ENCODE assay signal across 8 mouse cellular contexts in the genomic region with DNA sequence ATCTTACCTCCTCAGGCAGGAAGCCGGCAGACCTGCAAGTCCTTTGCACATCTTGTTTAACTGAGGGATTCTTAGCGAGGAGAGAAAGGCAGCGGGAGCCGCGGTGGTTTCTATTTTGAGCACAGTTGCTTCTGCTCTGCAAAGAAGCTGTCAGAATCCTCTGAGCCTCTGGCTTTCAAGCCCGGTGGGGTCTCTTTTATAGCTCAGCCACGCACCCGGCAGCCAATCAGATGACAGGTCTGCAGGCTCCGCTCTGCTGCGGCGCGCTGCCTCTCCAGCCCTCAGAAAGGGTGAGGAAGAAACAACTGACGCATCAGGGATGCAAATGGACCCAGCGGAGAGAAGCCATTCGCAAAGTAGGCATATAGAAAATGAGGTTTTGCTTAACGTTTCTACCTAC. TPM values are rescaled to one million over a fixed set of nuclear protein-coding genes. Genes with fewer than 3 reads are reported as not detected.
DNase-seq lines count a peak whose midpoint lies in the region; ATAC-seq lines count a peak whose summit lies in the region.

A gene (minus strand): TSS at position 170 of the 400 bp plus-strand sequence.

- DNase-seq in kidney, postnatal 14 days, result peak; percentile 59
- peak; percentile 35 for DNase-seq in liver
- DNase-seq in neural tube, embryonic 11.5 days (ENCODE audit: low spot score), result peak; percentile 82
- DNase-seq in urinary bladder, postnatal 14 days (ENCODE audit: low spot score), result peak; percentile 38

- no peak for ATAC-seq in megakaryocyte, adult 5-6 weeks (ENCODE audit: poor library complexity, severe bottlenecking)
- ATAC-seq in forebrain, embryonic 13.5 days, result peak; percentile 98
- ATAC-seq in heart, embryonic 15.5 days (replicated peaks; ENCODE audit: insufficient number of reproducible peaks, insufficient read depth, low FRiP score, low read depth), result peak; percentile 85
- ATAC-seq in neural tube, embryonic 11.5 days (ENCODE audit: insufficient read depth, low FRiP score, low TSS enrichment), result peak; percentile 97

- H3K4me3 ChIP-seq in megakaryocyte, embryonic 14.5 days (replicated peaks), result peak within 1 kb of the TSS; percentile 46
- peak within 1 kb of the TSS; percentile 34 for H3K4me3 ChIP-seq in forebrain, embryonic 13.5 days
- peak within 1 kb of the TSS; percentile 44 for H3K4me3 ChIP-seq in heart, embryonic 15.5 days
- H3K4me3 ChIP-seq in neural tube, embryonic 11.5 days (ENCODE audit: low read depth, low read length), result peak within 1 kb of the TSS; percentile 31

- no peak within 1 kb of the TSS; the same call in 1 of the 2 replicates for H3K27ac ChIP-seq in forebrain, embryonic 13.5 days
- no peak within 1 kb of the TSS for H3K27ac ChIP-seq in heart, embryonic 15.5 days
- no peak within 1 kb of the TSS for H3K27ac ChIP-seq in neural tube, embryonic 11.5 days (ENCODE audit: low read depth, low read length)

- H3K36me3 ChIP-seq in megakaryocyte, embryonic 14.5 days (replicated peaks; ENCODE audit: low read length), result no peaks in the 10 kb centered on the region
- no peaks in the 10 kb centered on the region for H3K36me3 ChIP-seq in forebrain, embryonic 13.5 days (ENCODE audit: poor library complexity, severe bottlenecking)
- no peaks in the 10 kb centered on the region for H3K36me3 ChIP-seq in heart, embryonic 15.5 days
- no peaks in the 10 kb centered on the region for H3K36me3 ChIP-seq in neural tube, embryonic 11.5 days (ENCODE audit: control insufficient read depth, insufficient read depth, low read length)

- under 1% methylated on average over 16 of the region's 16 CpGs for WGBS in forebrain, embryonic 13.5 days
- WGBS in heart, embryonic 15.5 days, result 0% methylated on average over 16 of the region's 16 CpGs
- under 1% methylated on average over 16 of the region's 16 CpGs for WGBS in neural tube, embryonic 11.5 days

- H3K9ac ChIP-seq in forebrain, embryonic 13.5 days, result peak within 1 kb of the TSS; percentile 31
- peak within 1 kb of the TSS; percentile 19; the same call in 1 of the 2 replicates for H3K9ac ChIP-seq in heart, embryonic 15.5 days
- peak within 1 kb of the TSS; percentile 29 for H3K9ac ChIP-seq in neural tube, embryonic 11.5 days (ENCODE audit: low read length)

- peaks cover 10% of the 10 kb centered on the region for H3K27me3 ChIP-seq in megakaryocyte, embryonic 14.5 days (replicated peaks)
- H3K27me3 ChIP-seq in forebrain, embryonic 13.5 days, result peaks cover 7% of the 10 kb centered on the region; the same call in 1 of the 2 replicates
- H3K27me3 ChIP-seq in heart, embryonic 15.5 days, result peaks cover 26% of the 10 kb centered on the region; the same call in 1 of the 2 replicates
- 0 out of 2 replicates have a peak, but pooled peaks cover 2% of the 10 kb centered on the region for H3K27me3 ChIP-seq in neural tube, embryonic 11.5 days (ENCODE audit: control insufficient read depth, insufficient read depth, low read length)

- peaks cover 3% of the 10 kb centered on the region for H3K9me3 ChIP-seq in megakaryocyte, embryonic 14.5 days
- H3K9me3 ChIP-seq in forebrain, embryonic 13.5 days (replicated peaks), result no peaks in the 10 kb centered on the region
- no peaks in the 10 kb centered on the region for H3K9me3 ChIP-seq in heart, embryonic 15.5 days (replicated peaks)
- H3K9me3 ChIP-seq in neural tube, embryonic 11.5 days (ENCODE audit: control insufficient read depth, low read length), result no peaks in the 10 kb centered on the region

- 0 out of 2 replicates have a peak, but pooled peaks cover 3% of the 10 kb centered on the region for H3K4me1 ChIP-seq in megakaryocyte, embryonic 14.5 days
- H3K4me1 ChIP-seq in forebrain, embryonic 13.5 days, result peaks cover 10% of the 10 kb centered on the region; the same call in 1 of the 2 replicates
- H3K4me1 ChIP-seq in heart, embryonic 15.5 days (replicated peaks), result peaks cover 7% of the 10 kb centered on the region
- H3K4me1 ChIP-seq in neural tube, embryonic 11.5 days (ENCODE audit: control insufficient read depth, insufficient read depth, low read length), result no peaks in the 10 kb centered on the region

- peak within 1 kb of the TSS; percentile 62 for H3K4me2 ChIP-seq in forebrain, embryonic 13.5 days
- peak within 1 kb of the TSS; percentile 67 for H3K4me2 ChIP-seq in heart, embryonic 15.5 days
- H3K4me2 ChIP-seq in neural tube, embryonic 11.5 days (ENCODE audit: low read depth), result peak within 1 kb of the TSS; percentile 47

RNA-seq across cellular contexts. Expression of the gene that starts here (rescaled TPM):
- not detected in 2 replicates for polyA plus RNA-seq in megakaryocyte, embryonic 14.5 days (2012; ENCODE audit: insufficient read depth, low replicate concordance)
- not detected in 2 replicates for total RNA-seq in megakaryocyte, adult 5-6 weeks (2015)
- 0.04 TPM in 1 of 2 replicates, not detected in the other for total RNA-seq in megakaryocyte, adult 5-6 weeks (2017)
- polyA plus RNA-seq in forebrain, embryonic 13.5 days (2015; fragmentation: Nextera tagmentation; extraction: Ambion mirVana), result 18.2 and 29.7 TPM in 2 replicates
- polyA plus RNA-seq in heart, embryonic 15.5 days (2015; fragmentation: Nextera tagmentation; extraction: Ambion mirVana), result 4.6 and 12.9 TPM in 2 replicates
- polyA plus RNA-seq in neural tube, embryonic 11.5 days (2014; fragmentation: Nextera tagmentation; extraction: Ambion mirVana), result 33.1 and 44.0 TPM in 2 replicates
